Mouse (Mus musculus): ENCODE measurements around the gene Ern1.
"Not testable (repeated sequence)": the region's sequence is repeated elsewhere in the genome, so short reads cannot be mapped to it uniquely, and the experiment has no call there.

The Ern1 gene

GRCm38 (mm10) chr11:106480530-106480885 is 7.1 kb downstream of the Ern1 start:
- no peak for DNase-seq (ENCODE audit: low spot score)

DNA sequence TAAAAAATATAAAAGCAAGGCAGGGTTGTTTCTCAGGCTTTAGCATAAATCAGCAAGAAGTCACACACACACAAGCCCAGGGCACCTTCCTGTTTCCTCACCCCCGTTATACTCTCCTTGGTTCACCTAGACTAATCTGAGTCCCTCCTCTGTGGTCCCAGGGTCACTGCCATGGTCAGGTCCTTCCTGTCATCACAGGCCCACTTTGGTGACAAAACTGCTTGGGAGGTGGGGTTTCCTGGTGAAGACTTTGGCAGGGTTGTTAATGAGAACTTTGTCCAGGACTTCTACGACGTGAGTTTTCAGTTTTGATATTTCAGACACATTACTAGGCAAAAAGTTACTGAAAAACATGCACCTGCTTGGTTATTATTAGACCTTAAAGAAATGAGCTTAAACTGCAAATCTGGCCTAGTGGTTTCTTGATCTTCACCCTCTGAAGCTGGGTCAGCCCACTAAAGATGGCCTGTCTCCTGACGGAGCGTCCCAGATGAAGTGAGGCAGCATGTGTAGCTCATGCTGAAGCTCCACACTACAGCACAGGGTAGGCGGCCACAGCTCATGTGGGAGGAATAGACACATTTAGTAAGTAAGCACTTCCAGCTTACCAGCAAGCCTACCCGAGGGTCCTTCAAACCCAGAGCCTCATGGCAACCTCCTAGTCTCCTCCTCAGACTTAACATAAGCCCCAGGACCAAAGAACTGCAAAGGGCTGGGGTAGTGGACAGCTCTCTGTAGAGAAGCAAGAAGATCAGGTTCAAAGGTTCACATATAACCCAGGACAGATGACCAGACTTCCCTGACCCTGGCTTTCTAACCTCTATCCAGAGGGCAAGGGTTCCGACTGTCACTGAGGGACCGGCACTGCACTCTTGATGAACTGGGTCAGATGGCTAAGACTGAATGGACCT is 7.8 kb downstream of the Ern1 start:
- DNase-seq (ENCODE audit: low spot score), result no peak

GRCm38 (mm10) chr11:106478745-106479144 is 8.9 kb downstream of the Ern1 start:
- no peak for DNase-seq (ENCODE audit: low spot score)

GRCm38 (mm10) chr11:106477505-106478160 is 10.0 kb downstream of the Ern1 start:
- no peak for DNase-seq (ENCODE audit: low spot score)

DNA sequence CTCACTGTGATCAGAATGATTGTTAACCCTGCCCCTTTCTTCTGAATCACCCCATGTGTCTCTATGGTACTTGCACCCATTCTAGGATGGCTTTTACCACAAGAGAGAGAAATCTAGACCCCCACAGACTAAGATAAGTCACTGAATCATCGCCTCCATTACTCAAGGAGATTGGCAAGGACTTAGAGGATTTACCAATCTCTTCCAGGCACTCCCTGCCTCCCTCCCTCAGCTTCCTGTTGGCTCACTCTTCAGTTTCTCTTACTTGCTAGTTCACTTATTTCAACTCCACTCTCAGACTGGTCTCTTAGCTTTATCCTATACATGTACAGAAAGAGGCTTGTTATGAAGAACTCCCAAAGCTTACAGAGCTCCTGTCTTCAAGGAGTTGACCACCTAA is 12.3 kb downstream of the Ern1 start:
- no peak for DNase-seq (ENCODE audit: low spot score)

GRCm38 (mm10) chr11:106471629-106472028 is 16.0 kb downstream of the Ern1 start:
- no peak for DNase-seq (ENCODE audit: low spot score)

- no peak for DNase-seq (ENCODE audit: low spot score)
Measured at GRCm38 (mm10) chr11:106468509-106468908, 19.1 kb downstream of the Ern1 start.

- no peak for DNase-seq (ENCODE audit: low spot score)
Measured at GRCm38 (mm10) chr11:106465932-106466331, 21.7 kb downstream of the Ern1 start.

GRCm38 (mm10) chr11:106465545-106465903 is 22.1 kb downstream of the Ern1 start:
- DNase-seq (ENCODE audit: low spot score), result no peak

GRCm38 (mm10) chr11:106464681-106465544 is 22.7 kb downstream of the Ern1 start:
- no peak for DNase-seq (ENCODE audit: low spot score)

DNA sequence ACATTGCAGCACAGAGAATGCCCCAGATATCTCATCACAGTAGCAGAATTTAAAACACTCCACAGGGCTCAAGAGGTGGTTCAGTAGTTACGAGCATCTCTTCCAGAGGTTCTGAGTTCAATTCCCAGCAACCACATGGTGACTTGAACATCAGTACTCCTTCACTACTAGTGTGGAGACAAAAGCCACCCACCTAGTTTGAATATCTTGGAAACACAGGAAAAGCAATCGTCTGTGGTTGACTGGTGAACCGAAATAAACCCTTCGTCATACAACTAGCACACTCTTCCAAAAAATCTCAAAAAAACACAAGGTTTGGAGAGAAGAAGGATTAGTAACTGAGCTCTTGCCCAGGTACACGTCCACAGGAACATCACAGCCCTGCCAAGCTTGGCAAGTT is 23.8 kb downstream of the Ern1 start:
- DNase-seq (ENCODE audit: low spot score), result no peak

DNA sequence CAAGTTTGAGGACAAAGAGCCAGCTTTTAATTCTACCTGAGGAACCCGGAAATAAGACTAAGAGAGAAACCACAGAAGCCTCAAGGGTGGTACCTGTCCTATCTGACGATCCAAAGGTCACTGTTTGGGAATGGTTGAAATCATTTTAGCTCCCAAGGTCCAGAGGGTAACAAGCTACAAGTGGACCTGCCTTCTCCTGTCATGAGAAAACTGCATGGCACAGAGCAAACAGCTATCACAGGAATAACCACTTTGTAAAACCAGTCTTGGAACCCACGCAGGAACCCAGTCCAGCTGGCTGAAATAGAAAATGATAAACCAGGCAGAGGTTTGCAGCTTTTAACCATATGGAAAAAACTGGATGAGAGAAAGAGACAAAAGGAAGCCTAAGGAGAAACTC is 25.3 kb downstream of the Ern1 start:
- peak; percentile 10 for DNase-seq (ENCODE audit: low spot score)

DNA sequence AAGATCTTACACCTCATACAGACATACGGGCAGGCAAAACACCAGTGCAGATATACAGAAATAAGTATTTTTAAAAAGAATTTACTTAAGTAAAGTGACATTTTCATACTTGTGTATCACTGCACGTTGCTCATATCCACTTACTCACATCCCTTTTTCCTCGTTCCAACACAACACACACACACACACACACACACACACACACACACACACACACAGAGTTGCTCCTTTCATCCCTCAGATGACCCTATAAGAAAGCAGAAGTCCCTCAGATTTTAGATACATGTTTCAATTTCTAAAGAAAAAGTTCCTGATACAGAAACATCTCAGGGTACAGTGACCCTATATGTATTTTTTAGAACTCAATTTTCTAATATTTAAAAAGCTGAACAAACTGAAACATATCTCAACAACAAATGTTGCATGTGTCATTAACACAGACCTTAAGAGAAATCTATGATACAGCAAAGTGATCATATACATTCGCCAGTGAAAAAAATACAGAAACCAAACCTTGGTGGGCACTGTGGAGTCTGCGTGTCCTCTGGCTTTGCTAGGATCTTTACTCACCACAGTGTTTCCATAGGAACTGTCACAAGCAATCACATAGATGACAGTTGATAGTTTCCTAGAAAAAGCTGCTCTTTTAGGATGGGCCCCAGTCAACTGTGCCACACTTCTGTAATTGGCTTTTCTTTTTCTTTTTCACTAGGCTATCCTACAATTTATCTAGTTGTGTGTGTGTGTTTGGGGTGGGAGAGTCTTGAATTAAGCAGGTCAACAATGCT is 26.3 kb downstream of the Ern1 start:
- DNase-seq (ENCODE audit: low spot score), result no peak

DNA sequence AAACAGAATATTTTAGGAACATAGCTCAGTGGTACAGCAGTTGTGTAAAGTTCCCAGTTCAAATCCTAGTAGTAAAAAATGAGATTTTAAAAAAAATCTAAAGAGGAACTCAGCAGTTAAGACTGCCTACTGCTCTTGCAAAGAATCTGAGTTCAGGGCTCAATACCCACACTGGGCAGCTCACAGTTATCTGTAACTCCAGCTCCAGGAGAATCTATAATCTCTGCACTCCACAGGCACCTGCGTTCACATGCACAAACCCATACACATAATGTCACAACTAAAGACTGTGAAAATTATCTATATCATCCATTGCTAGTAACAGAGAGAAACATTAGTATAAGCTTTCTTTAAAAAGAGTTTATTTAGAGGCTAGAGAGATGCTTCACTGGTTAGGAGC is 27.0 kb downstream of the Ern1 start:
- no peak for DNase-seq (ENCODE audit: low spot score)

DNA sequence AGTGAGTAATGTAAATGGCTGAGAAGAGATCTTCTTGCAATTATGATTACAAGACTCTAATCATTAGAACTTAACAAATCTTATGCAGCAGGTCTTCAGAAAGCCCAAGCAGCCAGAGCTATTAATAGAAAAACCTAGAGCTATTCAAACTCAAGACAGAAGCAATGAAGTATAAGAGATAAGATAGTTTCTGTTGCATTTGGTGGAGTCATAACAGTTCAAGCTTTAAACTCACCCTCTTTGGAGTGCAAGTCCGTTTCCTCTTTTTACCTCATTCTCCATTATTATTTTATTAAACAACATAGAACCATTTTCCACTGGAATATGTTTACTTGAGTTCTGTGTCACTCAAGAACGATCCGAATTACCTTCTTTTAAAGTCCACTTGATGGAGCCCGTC is 29.1 kb downstream of the Ern1 start:
- DNase-seq (ENCODE audit: low spot score), result no peak

DNA sequence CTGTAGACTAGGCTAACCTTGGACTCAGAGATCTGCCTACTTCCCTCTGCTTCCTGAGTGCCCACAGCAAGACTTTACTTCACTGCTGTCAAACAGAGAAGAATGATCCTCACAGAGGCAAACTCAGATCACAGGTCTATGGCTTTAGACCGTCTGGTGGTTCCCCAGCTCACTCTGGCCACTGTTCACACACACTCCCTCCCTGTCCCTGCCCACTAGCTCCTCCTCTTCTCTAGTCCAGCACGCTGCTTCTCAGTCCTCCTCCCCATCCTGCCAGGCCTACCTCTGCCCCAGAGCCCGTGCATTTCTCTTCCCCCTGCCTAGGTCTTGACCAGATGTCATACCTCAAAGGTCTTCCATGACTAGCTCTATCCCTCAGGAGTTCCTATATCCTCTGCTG is 44.0 kb downstream of the Ern1 start:
- no peak for DNase-seq (ENCODE audit: low spot score)

DNA sequence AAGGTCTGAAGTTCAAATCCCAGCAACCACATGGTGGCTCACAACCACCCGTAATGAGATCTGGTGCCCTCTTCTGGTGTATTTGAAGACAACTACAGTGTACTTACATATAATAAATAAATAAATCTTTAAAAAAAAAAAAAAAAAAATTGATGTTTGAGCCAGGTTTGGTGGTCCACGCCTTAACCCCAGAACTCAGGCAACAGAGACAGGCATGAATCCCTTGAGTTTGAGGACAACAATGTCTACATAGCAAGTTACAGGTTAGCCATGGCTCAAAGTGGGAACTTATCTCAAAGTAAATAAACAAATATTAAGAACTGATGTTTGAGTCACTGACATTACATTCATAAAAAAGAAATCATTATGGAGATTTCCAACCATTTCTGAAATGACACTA is 45.1 kb downstream of the Ern1 start:
- not testable (repeated sequence) for DNase-seq (ENCODE audit: low spot score)

GRCm38 (mm10) chr11:106440318-106440717 is 47.3 kb downstream of the Ern1 start:
- no peak for DNase-seq (ENCODE audit: low spot score)

DNA sequence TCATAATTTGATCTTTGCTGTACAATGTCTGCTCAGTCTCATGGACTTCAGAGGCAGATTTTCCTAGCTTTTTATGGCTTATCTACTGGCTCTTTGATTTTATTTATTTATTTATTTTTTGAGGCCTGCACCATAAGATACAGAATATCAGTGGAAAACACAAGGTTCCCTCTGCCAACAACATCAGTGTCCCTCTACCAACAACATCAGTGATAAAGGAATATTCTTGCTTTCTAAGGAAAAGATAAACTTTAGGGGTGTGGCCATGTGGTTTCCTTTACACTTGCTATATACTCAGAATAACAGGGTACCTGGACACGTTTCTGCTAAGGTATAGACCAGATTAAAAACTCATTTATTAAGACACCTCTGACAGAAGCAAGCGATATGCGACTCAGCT is 48.3 kb downstream of the Ern1 start:
- no peak for DNase-seq (ENCODE audit: low spot score)

- no peak for DNase-seq (ENCODE audit: low spot score)
Measured at GRCm38 (mm10) chr11:106438524-106439177, 49.0 kb downstream of the Ern1 start.

GRCm38 (mm10) chr11:106437543-106437942 is 50.1 kb downstream of the Ern1 start:
- no peak for DNase-seq (ENCODE audit: low spot score)
